Mouse (Mus musculus) liver, embryonic 16.5 days (tissue): ENCODE measurements around the gene Gm4846. TPM values are rescaled to one million over a fixed set of nuclear protein-coding genes. Genes with fewer than 3 reads are reported as not detected.

ENCODE experiments used
- ATAC-seq: fragments of 200-750 bp; cut with Nextera tagmentation; 2 replicates; pipeline ENCODE4 v1.8.0; 2017; ENCODE audit warnings: low read depth, mild to moderate bottlenecking, moderate number of reproducible peaks, moderate library complexity
- H3K27ac ChIP-seq: fragments of 300-500 bp; sonication (generic); 2 replicates; pipeline ENCODE4 v1.5.1; 2014; ENCODE audit warnings: mild to moderate bottlenecking, low read length
- H3K27me3 ChIP-seq: fragments of 300-500 bp; sonication (generic); 2 replicates; pipeline ENCODE4 v1.6.1; 2014; ENCODE audit warnings: low read depth, low read length, mixed read lengths; ENCODE audit not compliant: control insufficient read depth, insufficient read depth
- H3K36me3 ChIP-seq: fragments of 300-500 bp; sonication (generic); 2 replicates; pipeline ENCODE4 v1.6.1; 2014; ENCODE audit warnings: mild to moderate bottlenecking; ENCODE audit not compliant: control insufficient read depth, insufficient read depth
- H3K4me1 ChIP-seq: fragments of 300-500 bp; sonication (generic); 2 replicates; pipeline ENCODE4 v1.6.1; 2014; ENCODE audit warnings: low read depth, low read length, mixed read lengths; ENCODE audit not compliant: control insufficient read depth
- H3K4me2 ChIP-seq: fragments of 300-500 bp; sonication (generic); 2 replicates; pipeline ENCODE4 v1.6.1; 2014; ENCODE audit warnings: low read depth, low read length, mixed read lengths
- H3K4me3 ChIP-seq: fragments of 300-500 bp; sonication (generic); 2 replicates; pipeline ENCODE4 v1.5.1; 2014; ENCODE audit warnings: low read depth, mild to moderate bottlenecking, low read length
- H3K9ac ChIP-seq: fragments of 300-500 bp; sonication (generic); 2 replicates; pipeline ENCODE4 v1.6.1; 2014; ENCODE audit warnings: low read depth, low read length
- H3K9me3 ChIP-seq: fragments of 300-500 bp; sonication (generic); replicated peaks from 2 replicates; pipeline ENCODE4 v1.6.1; 2016; ENCODE audit warnings: low read length; ENCODE audit not compliant: control insufficient read depth
- WGBS: fragments of 180-500 bp; shearing (Covaris S2); extraction: QIAGEN DNeasy Blood & Tissue Kit; methylation state at CpG from one replicate; pipeline ENCODE4 v1.1.7; 2014; ENCODE audit not compliant: insufficient replicate concordance; 5-methylcytosine and 5-hydroxymethylcytosine counted together
- polyA plus RNA-seq: library from polyadenylated mRNA; unstranded; fragments of >200 nt; fragmentation: Nextera tagmentation; extraction: Ambion mirVana; gene quantifications from 2 replicates; pipeline ENCODE4 v1.2.1, GENCODE M21; 2015

The Gm4846 gene
- polyA plus RNA-seq, 1 experiment from 2014 or later = not detected

- Histone ChIP-seq H3K9me3 (no peaks in the 10 kb centered on the region), H3K36me3 (no peaks in the 10 kb centered on the region), H3K4me2 (no peak overlapping the region), H3K9ac (no peak overlapping the region), H3K4me3 (no peak overlapping the region), H3K4me1 (no peaks in the 10 kb centered on the region), H3K27ac (no peak overlapping the region), H3K27me3 (no peaks in the 10 kb centered on the region)
- WGBS = 59% methylated on average over 3 of the region's 3 CpGs
- ATAC-seq = no peak; the same call in 1 of the 2 replicates
Observed at GRCm38 (mm10) chr1:166441992-166442391, 55.4 kb downstream of the Gm4846 start.

DNA sequence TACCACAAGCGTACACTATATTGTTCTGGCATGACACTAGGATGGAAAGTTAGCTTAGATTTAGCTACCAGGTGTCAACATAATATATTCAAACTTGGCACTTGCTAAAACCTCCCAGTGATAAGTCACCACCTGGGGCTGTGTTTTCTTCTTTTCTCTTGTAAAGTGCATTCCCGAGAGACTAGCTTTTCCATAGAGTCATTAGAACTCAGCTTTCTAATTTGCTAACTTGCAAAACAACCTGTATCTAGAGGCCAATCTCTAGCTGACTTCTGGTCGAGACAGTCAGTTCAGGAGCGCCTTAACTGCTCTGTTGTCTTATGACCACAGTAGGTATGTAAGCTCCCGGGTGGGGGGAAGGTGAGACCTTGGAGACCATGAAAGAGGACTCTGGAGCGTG, 58.0 kb downstream of the Gm4846 start:
- Histone ChIP-seq H3K4me2 (no peak overlapping the region), H3K4me1 (no peaks in the 10 kb centered on the region), H3K9ac (no peak overlapping the region), H3K27me3 (no peaks in the 10 kb centered on the region), H3K9me3 (no peaks in the 10 kb centered on the region), H3K36me3 (no peaks in the 10 kb centered on the region), H3K27ac (no peak overlapping the region), H3K4me3 (no peak overlapping the region)
- no peak for ATAC-seq
- WGBS = 50% methylated on average over 6 of the region's 6 CpGs

Other genes starting within 250 kb of the Gm4846 start
- gene Ildr2, start 243.4 kb downstream of the Gm4846 start, polyA plus RNA-seq = 0.04 and 0.05 TPM in 2 replicates
- 16.7 and 17.9 TPM in 2 replicates for gene Tada1, start 118.5 kb downstream of the Gm4846 start, polyA plus RNA-seq
- 0.89 and 0.95 TPM in 2 replicates for gene Pogk, start 87.7 kb downstream of the Gm4846 start, polyA plus RNA-seq
- not detected in 2 replicates for gene Gm4847, start 150.1 kb upstream of the Gm4846 start, polyA plus RNA-seq
- gene Fmo9, start 184.3 kb upstream of the Gm4846 start, polyA plus RNA-seq = not detected in 2 replicates